Mouse (Mus musculus) liver, embryonic 14.5 days (tissue): ENCODE results near the gene Senp5. TPM values are rescaled to one million over a fixed set of nuclear protein-coding genes. Genes with fewer than 3 reads are reported as not detected.
A peak's percentile ranks its signal among the peaks of the same experiment; 100 is the strongest.

Experiments used
- ATAC-seq: fragments of 200-750 bp; cut with Nextera tagmentation; 2 replicates; pipeline ENCODE4 v1.8.0; 2017; ENCODE audit warnings: moderate number of reproducible peaks, mild to moderate bottlenecking, moderate library complexity; ENCODE audit not compliant: insufficient read depth
- DNase-seq, 3 experiments: peaks; one replicate each; pipeline ENCODE4 v3.0.0-alpha.2; 2012 to 2013; ENCODE audit warnings: low read depth in 3 of 3, low spot score in 3 of 3
- H3K27ac ChIP-seq: fragments of 300-500 bp; sonication (generic); 2 replicates; pipeline ENCODE4 v1.5.1; 2014; ENCODE audit warnings: moderate library complexity, mild to moderate bottlenecking, control low read depth, inconsistent platforms
- H3K27me3 ChIP-seq: fragments of 300-500 bp; sonication (generic); 2 replicates; pipeline ENCODE4 v1.6.1; 2014; ENCODE audit warnings: mild to moderate bottlenecking, low read length, moderate library complexity; ENCODE audit not compliant: control insufficient read depth, insufficient read depth
- H3K36me3 ChIP-seq: fragments of 300-500 bp; sonication (generic); replicated peaks from 2 replicates; pipeline ENCODE4 v1.6.1; 2014; ENCODE audit warnings: low read depth; ENCODE audit not compliant: control insufficient read depth, insufficient read depth
- H3K4me1 ChIP-seq, 2 experiments: fragments of 200-500 bp in 1 of 2; fragments of 300-500 bp in 1 of 2; sonication (generic) in 1 of 2; replicated peaks; 2 replicates each; pipeline ENCODE4 v1.6.1; 2012 to 2014; ENCODE audit warnings: antibody characterized with exemption in 1 of 2, inconsistent platforms in 1 of 2, low read length in 1 of 2; ENCODE audit not compliant: control insufficient read depth in 2 of 2, insufficient read depth in 2 of 2
- H3K4me2 ChIP-seq: fragments of 300-500 bp; sonication (generic); 2 replicates; pipeline ENCODE4 v1.6.1; 2014; ENCODE audit warnings: low read depth, mild to moderate bottlenecking, control low read depth, moderate library complexity
- H3K4me3 ChIP-seq, 2 experiments: fragments of 200-500 bp in 1 of 2; fragments of 300-500 bp in 1 of 2; sonication (generic) in 1 of 2; 2 replicates each; pipeline ENCODE4 v1.5.1; 2012 to 2014; ENCODE audit warnings: low read depth in 2 of 2, low read length in 2 of 2, mild to moderate bottlenecking in 2 of 2, control low read depth in 1 of 2, inconsistent platforms in 1 of 2, moderate library complexity in 1 of 2; ENCODE audit not compliant: insufficient read depth in 1 of 2
- H3K9ac ChIP-seq: fragments of 300-500 bp; sonication (generic); replicated peaks from 2 replicates; pipeline ENCODE4 v1.6.1; 2014; ENCODE audit warnings: mild to moderate bottlenecking, control low read depth, moderate library complexity
- H3K9me3 ChIP-seq: fragments of 300-500 bp; sonication (generic); 2 replicates; pipeline ENCODE4 v1.6.1; 2016; ENCODE audit warnings: low read length, mixed read lengths; ENCODE audit not compliant: control insufficient read depth
- CTCF ChIP-seq: IDR thresholded peaks from 2 replicates; pipeline ENCODE4 v1.5.1; 2016; ENCODE audit warnings: antibody characterized with exemption, low read depth, control low read depth
- EP300 ChIP-seq: IDR thresholded peaks from 2 replicates; pipeline ENCODE4 v1.6.1; 2016; ENCODE audit warnings: antibody characterized with exemption, low read depth
- WGBS: fragments of 180-500 bp; shearing (Covaris S2); extraction: QIAGEN DNeasy Blood & Tissue Kit; methylation state at CpG from one replicate; pipeline ENCODE4 v1.1.7; 2014; ENCODE audit not compliant: insufficient replicate concordance; 5-methylcytosine and 5-hydroxymethylcytosine counted together
- polyA plus RNA-seq, 2 experiments: library from polyadenylated mRNA; depleted of rRNA in 1 of 2; stranded (reverse) in 1 of 2; unstranded in 1 of 2; fragments of >200 nt; fragmentation: Nextera tagmentation in 1 of 2; extraction: Ambion mirVana in 1 of 2; gene quantifications; 2 replicates each; pipeline versions ENCODE4 v1.2.1 to v1.2.3; 2012 to 2014

The Senp5 gene
- polyA plus RNA-seq, 2 experiments = 2.9 to 4.7 TPM

DNA sequence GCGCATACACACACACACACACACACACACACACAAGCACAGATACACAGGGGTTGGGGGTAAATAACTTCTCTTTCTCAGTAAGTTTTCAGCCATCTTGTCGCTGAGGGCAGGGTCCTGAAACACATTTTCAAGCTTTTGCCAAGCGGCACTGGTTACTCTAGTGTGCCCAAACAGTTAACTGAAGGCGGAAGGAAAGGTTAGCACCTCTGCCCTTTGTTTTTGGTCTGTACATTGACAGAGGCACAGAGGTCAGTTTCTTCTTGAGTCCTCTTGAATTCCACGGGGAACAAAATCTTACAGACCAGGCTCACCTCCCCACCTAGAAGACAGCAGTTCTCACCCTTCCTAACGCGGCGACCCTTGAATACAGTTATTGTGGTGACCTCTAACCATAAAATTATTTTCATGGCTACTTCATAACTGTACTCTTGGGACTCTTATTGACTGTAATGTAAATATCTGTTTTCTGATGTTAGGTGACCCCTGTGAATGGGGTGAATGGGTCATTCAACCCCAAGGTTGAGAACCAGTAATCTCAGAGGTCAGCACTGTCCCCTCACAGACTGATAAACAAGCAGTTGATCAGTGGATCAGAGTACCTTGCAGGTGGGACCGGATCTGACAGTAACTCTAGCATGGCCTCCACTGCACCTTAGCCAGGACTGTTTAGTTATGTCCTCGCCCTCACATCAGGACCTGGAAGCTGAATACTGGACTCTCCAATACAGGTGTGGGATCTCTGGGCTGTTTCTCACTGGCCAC is 5.6 kb upstream of the Senp5 start:
- Histone ChIP-seq H3K4me2 (peak overlapping the region; percentile 9), H3K27me3 (no peaks in the 10 kb centered on the region), H3K4me1 (peaks cover under 1% of the 10 kb centered on the region in 2 experiments; a peak in 3 of 4 replicates), H3K4me3 (no peak overlapping the region), H3K36me3 (no peaks in the 10 kb centered on the region), H3K9ac (no peak overlapping the region), H3K27ac (no peak overlapping the region), H3K9me3 (no peaks in the 10 kb centered on the region)
- TF ChIP-seq EP300 (no peak), CTCF (no peak)
- no peak for DNase-seq
- WGBS = 56% methylated on average over 10 of the region's 10 CpGs
- ATAC-seq = peak; percentile 44; the same call in 1 of the 2 replicates

DNA sequence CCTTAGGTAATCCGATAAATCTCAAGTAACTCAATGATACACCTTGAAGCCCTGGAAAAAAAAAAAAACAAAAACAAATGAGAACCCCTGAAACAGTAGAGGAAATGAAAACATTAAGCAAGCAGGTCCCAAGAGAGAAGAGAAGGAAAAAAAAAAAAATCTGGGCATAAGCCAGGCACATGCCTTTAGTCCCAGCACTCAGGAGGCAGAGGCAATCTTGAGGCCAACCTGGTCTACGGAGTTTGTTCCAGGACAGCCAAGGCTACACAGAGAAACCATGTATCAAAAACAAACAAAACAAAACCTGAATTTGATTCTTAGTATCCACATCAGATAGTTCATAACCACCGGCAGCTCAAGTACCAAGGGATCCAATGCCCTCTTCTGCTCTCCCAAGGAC is 1.6 kb upstream of the Senp5 start:
- Histone ChIP-seq H3K36me3 (no peaks in the 10 kb centered on the region), H3K27me3 (no peaks in the 10 kb centered on the region), H3K4me3 (no peak overlapping the region), H3K27ac (no peak overlapping the region), H3K9ac (no peak overlapping the region), H3K4me2 (no peak overlapping the region), H3K4me1 (peaks cover 9 to 14% of the 10 kb centered on the region in 2 experiments; a peak in 3 of 4 replicates), H3K9me3 (no peaks in the 10 kb centered on the region)
- WGBS = 86% methylated on average over 3 of the region's 3 CpGs
- no peak for TF ChIP-seq EP300
- no peak for ATAC-seq
- DNase-seq = no peak

DNA sequence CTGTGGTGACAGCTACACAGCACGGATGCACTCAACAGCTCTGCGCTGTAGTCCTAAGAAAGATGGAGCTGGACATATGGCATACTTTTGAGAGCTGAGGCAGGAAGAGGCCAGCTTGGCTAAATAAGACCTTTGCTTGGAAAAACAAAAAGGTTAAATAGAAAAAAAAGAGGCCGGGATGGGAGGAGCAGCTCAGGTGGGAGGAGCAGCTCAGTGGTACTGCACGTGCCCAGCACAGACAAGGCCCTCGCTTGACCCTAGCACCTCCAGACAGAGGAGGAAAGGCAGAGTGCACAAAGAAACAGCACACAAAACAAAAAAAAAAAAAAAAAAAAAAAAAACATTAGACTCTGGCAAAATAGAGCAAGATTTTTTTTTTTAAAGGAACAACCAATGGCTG is 6.7 kb downstream of the Senp5 start:
- Histone ChIP-seq H3K9ac (no peak overlapping the region), H3K4me2 (no peak overlapping the region), H3K9me3 (no peaks in the 10 kb centered on the region), H3K27ac (no peak overlapping the region), H3K4me3 (no peak overlapping the region), H3K36me3 (peaks cover 3% of the 10 kb centered on the region), H3K4me1 (peaks cover 0 to 4% of the 10 kb centered on the region in 2 experiments; a peak in 1 of 4 replicates), H3K27me3 (no peaks in the 10 kb centered on the region)
- ATAC-seq (peak; percentile 31; the same call in 1 of the 2 replicates), DNase-seq (no peak)
- no peak for TF ChIP-seq EP300
- TF ChIP-seq CTCF = no peak
- WGBS = 78% methylated on average over 5 of the region's 5 CpGs

DNA sequence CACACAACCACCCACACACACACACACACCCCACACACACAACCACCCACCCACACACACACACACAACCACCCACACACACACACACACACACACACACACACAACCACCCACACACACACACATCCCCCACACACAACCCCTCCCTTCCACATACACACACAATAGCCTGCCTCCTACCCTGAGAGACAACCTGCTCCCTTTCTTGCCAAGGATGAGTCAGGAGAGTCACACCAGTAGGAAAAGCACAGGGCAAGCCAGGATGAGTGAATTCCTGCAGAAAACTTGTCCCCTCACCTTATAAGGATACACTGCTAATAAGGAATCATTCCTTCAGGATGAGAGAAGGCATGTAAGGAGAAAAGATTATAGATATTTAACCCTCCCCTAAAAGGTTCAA is 9.1 kb downstream of the Senp5 start:
- peaks cover 11% of the 10 kb centered on the region for H3K36me3 ChIP-seq
- H3K4me1 ChIP-seq = peaks cover 0 to 4% of the 10 kb centered on the region in 2 experiments; a peak in 1 of 4 replicates
- H3K4me2 ChIP-seq = no peak overlapping the region
- no peak overlapping the region for H3K9ac ChIP-seq
- DNase-seq (no peak), ATAC-seq (no peak)
- no peak overlapping the region for H3K27ac ChIP-seq
- H3K9me3 ChIP-seq = no peaks in the 10 kb centered on the region
- no peak overlapping the region for H3K4me3 ChIP-seq
- H3K27me3 ChIP-seq = no peaks in the 10 kb centered on the region
- no peak for TF ChIP-seq EP300
- TF ChIP-seq CTCF = no peak

DNA sequence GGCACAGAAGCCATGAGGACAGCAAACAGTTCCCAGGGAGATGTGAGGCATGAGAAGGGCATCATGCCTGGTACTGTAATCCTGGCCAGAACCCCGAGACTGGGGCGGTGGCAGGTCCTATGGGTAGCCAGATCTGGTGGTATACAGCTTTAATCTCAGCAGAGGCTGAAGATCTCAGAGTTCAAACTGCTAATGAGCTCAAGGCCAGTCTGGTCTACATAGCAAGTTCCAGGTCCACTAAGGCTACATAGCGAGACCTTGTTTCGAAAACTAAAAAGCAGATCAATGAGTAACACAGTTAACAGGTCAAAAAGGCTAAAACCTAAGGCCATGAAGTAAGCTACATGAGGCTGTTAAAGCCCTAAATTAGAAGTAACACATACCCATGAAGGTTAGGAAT is 9.9 kb downstream of the Senp5 start:
- H3K27me3 ChIP-seq = no peaks in the 10 kb centered on the region
- no peak for DNase-seq
- H3K9ac ChIP-seq = no peak overlapping the region
- H3K27ac ChIP-seq = no peak overlapping the region
- peaks cover 11% of the 10 kb centered on the region for H3K36me3 ChIP-seq
- 83% methylated on average over 4 of the region's 4 CpGs for WGBS
- no peaks in the 10 kb centered on the region for H3K9me3 ChIP-seq
- TF ChIP-seq CTCF = no peak
- no peak overlapping the region for H3K4me3 ChIP-seq
- H3K4me2 ChIP-seq = no peak overlapping the region
- H3K4me1 ChIP-seq = peaks cover 0 to 2% of the 10 kb centered on the region in 2 experiments; a peak in 1 of 4 replicates
- no peak for ATAC-seq
